Mouse (Mus musculus): ENCODE measurements around the gene Lin7a. TPM values are rescaled to one million over a fixed set of nuclear protein-coding genes. Genes with fewer than 3 reads are reported as not detected.

Lin7a gene
- total RNA-seq, 2 experiments from 2014 or later = not detected

GRCm38 (mm10) chr10:107363049-107363816, 91.7 kb downstream of the Lin7a start:
- no peak for ATAC-seq (replicated peaks; ENCODE audit: low FRiP score, low TSS enrichment, poor library complexity, severe bottlenecking)

DNA sequence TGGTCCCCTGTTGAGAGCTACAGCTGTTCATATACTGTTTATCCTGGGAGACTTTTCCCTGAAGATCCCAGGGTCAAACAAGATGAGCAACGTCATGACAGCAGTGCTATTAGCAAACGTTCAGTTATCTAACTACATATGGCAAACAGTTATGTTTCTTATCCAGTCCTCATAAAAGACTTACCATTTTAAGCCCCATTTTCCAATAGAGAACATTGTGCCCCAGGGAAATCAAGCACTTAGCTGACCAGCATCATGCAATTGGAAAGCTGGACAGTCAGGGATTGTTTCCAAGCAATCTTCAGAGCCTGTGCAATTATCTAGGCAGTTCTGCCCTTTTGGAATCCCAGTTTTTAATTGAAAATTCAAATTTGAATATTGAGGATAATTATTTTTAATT, 105.7 kb downstream of the Lin7a start:
- ATAC-seq (replicated peaks; ENCODE audit: low FRiP score, low TSS enrichment, poor library complexity, severe bottlenecking) = no peak

DNA sequence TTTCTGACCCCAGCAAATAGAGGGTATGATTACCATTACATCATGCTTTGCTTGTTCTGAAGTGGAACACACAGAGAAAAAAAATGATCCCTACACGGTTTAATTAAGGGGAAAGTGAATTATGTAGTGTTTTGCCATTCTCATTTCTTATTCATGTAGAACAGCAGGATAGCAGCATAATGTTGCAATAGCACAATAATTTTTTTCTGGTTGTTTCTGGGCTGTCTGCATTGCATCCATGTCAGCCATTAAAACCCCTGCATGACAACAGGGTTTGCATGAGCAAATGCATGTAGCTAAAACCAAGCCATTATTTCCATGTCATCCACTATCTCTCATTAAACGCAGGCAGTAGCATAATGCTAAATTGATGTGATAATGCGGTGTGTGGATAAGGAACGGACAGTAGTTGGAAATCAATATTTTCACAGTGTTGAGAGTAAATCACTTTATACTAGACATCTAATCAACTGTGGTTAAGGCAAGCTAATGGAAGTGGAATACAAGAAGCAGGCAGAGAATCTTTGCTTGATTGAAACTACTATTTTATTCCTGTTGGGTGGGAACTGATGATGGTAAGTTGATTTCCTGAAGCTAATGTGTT, 109.8 kb downstream of the Lin7a start:
- no peak for ATAC-seq (replicated peaks; ENCODE audit: low FRiP score, low TSS enrichment, poor library complexity, severe bottlenecking)

DNA sequence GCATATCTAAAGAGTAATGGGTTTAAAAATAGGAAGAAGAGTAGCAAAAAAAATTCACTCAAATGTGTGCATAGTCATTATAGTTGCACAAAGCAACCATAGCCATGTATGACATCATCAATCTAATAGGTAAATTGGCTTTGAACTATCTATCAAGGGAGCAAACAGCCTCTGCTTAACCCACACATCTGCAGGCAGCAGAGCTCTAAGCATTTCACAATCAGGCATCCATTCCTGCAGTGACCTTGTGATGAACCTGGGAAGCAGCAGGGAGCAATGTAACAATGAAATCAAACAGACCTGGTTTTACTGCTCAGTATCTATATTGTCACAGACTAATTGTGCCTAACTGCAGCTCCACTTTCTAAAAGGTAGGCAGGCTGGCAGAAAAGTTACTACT, 112.3 kb downstream of the Lin7a start:
- no peak for ATAC-seq (replicated peaks; ENCODE audit: low FRiP score, low TSS enrichment, poor library complexity, severe bottlenecking)

DNA sequence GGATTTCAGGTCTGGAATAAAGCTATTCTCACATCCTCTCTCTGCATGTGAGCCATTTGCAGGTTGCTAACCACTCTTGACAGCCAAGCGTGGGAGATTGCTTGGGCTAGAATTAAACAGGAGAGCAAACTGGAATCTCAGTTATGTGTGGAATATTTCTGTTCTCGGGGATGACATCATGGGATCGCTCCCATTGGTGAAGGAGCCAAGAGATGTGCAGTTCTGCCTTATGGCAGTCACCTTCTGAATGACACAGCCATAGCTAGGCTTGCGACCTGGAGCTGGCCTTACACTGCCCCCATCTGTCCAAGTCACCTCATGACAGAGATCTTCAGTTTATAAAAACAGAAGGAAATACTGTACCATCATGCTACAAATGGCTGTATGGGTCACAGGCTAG, 118.0 kb downstream of the Lin7a start:
- ATAC-seq (replicated peaks; ENCODE audit: low FRiP score, low TSS enrichment, poor library complexity, severe bottlenecking) = no peak

- no peak for ATAC-seq (replicated peaks; ENCODE audit: low FRiP score, low TSS enrichment, poor library complexity, severe bottlenecking)
Observed at GRCm38 (mm10) chr10:107405347-107405746, 133.9 kb downstream of the Lin7a start.

GRCm38 (mm10) chr10:107418306-107418705, 146.8 kb downstream of the Lin7a start:
- ATAC-seq (replicated peaks; ENCODE audit: low FRiP score, low TSS enrichment, poor library complexity, severe bottlenecking) = no peak

GRCm38 (mm10) chr10:107436967-107437366, 165.5 kb downstream of the Lin7a start:
- no peak for ATAC-seq (replicated peaks; ENCODE audit: low FRiP score, low TSS enrichment, poor library complexity, severe bottlenecking)

GRCm38 (mm10) chr10:107442781-107443180, 171.3 kb downstream of the Lin7a start:
- no peak for ATAC-seq (replicated peaks; ENCODE audit: low FRiP score, low TSS enrichment, poor library complexity, severe bottlenecking)

DNA sequence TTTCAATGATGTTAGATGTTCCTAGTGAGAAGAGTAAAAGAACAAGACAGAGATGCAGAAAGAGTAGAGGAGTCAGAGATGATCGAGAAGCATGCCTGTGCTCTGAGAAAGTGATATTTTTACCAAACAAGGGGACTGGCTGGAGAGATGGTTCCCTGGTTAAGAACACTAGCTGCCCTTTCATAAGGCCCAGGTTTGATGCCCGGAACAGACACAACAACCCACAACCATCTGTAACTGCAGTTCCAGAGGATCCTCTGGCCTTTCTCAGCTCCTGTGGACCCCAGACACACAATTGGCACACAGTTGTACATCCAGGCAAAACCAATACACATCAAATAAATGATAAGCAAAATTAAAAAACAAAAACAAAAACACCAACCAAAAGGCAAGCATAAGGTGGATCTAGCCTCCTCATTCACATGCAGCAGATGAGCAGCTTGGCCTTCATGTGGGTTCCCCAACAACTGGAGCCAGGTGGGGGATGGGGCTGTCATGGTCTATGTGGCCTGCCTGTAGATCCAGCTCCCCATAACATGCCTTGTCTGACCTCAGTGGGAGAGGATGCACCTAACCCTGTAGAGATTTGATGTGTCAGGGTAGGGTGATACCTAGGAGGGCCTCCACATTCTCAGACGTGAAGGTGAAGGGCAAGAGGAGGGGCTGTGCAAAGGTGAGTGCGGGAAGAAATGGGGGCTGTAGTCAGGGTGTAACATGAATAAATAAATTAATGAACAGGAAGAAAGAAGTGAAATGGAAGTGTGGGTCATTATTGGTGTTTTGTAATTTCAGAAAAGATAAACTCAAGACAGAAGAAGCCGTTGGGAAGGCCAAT, 178.2 kb downstream of the Lin7a start:
- no peak for ATAC-seq (replicated peaks; ENCODE audit: low FRiP score, low TSS enrichment, poor library complexity, severe bottlenecking)

DNA sequence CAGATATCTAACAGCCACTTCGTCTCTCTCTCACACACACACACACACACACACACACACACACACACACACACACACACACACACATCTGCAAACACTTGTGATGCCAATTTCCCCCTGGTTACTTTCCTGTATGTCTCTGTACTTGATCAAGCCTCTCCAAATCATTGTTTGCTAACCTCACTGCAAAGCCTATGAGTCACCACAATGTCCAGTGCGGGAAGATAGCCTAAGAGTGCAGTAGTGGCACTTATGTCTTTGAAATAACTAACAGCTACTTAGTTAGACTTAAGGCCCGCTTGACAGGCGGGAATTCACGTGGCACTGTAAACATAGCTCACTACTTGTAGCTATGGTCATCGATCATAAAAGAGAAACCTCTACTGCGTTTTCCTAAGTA, 196.3 kb downstream of the Lin7a start:
- no peak for ATAC-seq (replicated peaks; ENCODE audit: low FRiP score, low TSS enrichment, poor library complexity, severe bottlenecking)

Other genes with a start within 250 kb of the Lin7a start
- gene Acss3, start 148.0 kb upstream of the Lin7a start, total RNA-seq (2014; fragmentation: Nextera tagmentation) = not detected in 2 replicates
- not detected in 2 replicates for gene Acss3, start 148.0 kb upstream of the Lin7a start, total RNA-seq (2017)
- not detected in 2 replicates for gene Myf5, start 214.4 kb downstream of the Lin7a start, total RNA-seq (2014; fragmentation: Nextera tagmentation)
- gene Myf5, start 214.4 kb downstream of the Lin7a start, total RNA-seq (2017) = not detected in 2 replicates
- not detected in 2 replicates for gene Myf6, start 223.1 kb downstream of the Lin7a start, total RNA-seq (2014; fragmentation: Nextera tagmentation)
- not detected in 2 replicates for gene Myf6, start 223.1 kb downstream of the Lin7a start, total RNA-seq (2017)

Measured in megakaryocyte-erythroid progenitor cell, adult 5-6 weeks (primary cell).